Comparison of ENCODE assay signal across 8 mouse cellular contexts in genomic region chr4:29525769-29526658, GRCm38 (mm10).
DNase-seq lines count a peak whose midpoint lies in the region; ATAC-seq lines count a peak whose summit lies in the region.

No protein-coding gene starts in this region.

- peak; percentile 81 for DNase-seq in 3T3-L1 (ENCODE audit: low read depth, low spot score)
- peak; percentile 53 to 76 for DNase-seq in cerebellum, postnatal 25 days
- DNase-seq in left cerebral cortex, adult 18-20 months (ENCODE audit: low spot score in 2 of 2), result peak; percentile 62 to 63
- DNase-seq in thymus, postnatal 10 days (ENCODE audit: low spot score in 2 of 2), result no peak
- DNase-seq in thymus, adult 18-20 months, result no peak
- no peak for DNase-seq in kidney, adult 18-20 months

- no peak overlapping the region for H3K4me2 ChIP-seq in forebrain, embryonic 16.5 days (ENCODE audit: low read length)
- H3K4me2 ChIP-seq in forebrain, embryonic 12.5 days, result no peak overlapping the region

- no peaks in the 10 kb centered on the region for H3K36me3 ChIP-seq in forebrain, embryonic 16.5 days (ENCODE audit: control insufficient read depth, insufficient read depth)
- no peaks in the 10 kb centered on the region for H3K36me3 ChIP-seq in forebrain, embryonic 12.5 days (replicated peaks)

- H3K4me3 ChIP-seq in forebrain, embryonic 16.5 days (replicated peaks; ENCODE audit: low read length), result no peak overlapping the region
- H3K4me3 ChIP-seq in forebrain, embryonic 12.5 days (replicated peaks), result no peak overlapping the region

- H3K27ac ChIP-seq in forebrain, embryonic 16.5 days (ENCODE audit: low read length), result no peak overlapping the region
- no peak overlapping the region for H3K27ac ChIP-seq in forebrain, embryonic 12.5 days

- no peaks in the 10 kb centered on the region for H3K27me3 ChIP-seq in forebrain, embryonic 16.5 days (replicated peaks; ENCODE audit: control insufficient read depth, insufficient read depth, low read length)
- no peaks in the 10 kb centered on the region for H3K27me3 ChIP-seq in forebrain, embryonic 12.5 days

- 72% methylated on average over 5 of the region's 5 CpGs for WGBS in forebrain, embryonic 16.5 days
- 84% methylated on average over 5 of the region's 5 CpGs for WGBS in forebrain, embryonic 12.5 days

- ATAC-seq in forebrain, embryonic 16.5 days, result peak; percentile 61; the same call in 1 of the 2 replicates
- ATAC-seq in forebrain, embryonic 12.5 days (ENCODE audit: low FRiP score), result no peak

- no peaks in the 10 kb centered on the region for H3K4me1 ChIP-seq in forebrain, embryonic 16.5 days (replicated peaks; ENCODE audit: control insufficient read depth, insufficient read depth, low read length)
- no peaks in the 10 kb centered on the region for H3K4me1 ChIP-seq in forebrain, embryonic 12.5 days

- H3K9me3 ChIP-seq in forebrain, embryonic 16.5 days (ENCODE audit: control insufficient read depth, low read length), result no peaks in the 10 kb centered on the region
- no peaks in the 10 kb centered on the region for H3K9me3 ChIP-seq in forebrain, embryonic 12.5 days

- no peak overlapping the region for H3K9ac ChIP-seq in forebrain, embryonic 16.5 days (replicated peaks; ENCODE audit: low read depth, low read length)
- no peak overlapping the region for H3K9ac ChIP-seq in forebrain, embryonic 12.5 days

Comparison
In these comparisons a context has a peak if more than half of its experiments do, and no peak if none do; other contexts are left out.
1. DNase-seq: peak in 3T3-L1 (single experiment), cerebellum, postnatal 25 days (2 of 2) and left cerebral cortex, adult 18-20 months (2 of 2); none in thymus, postnatal 10 days (0 of 2), thymus, adult 18-20 months (0 of 2) and kidney, adult 18-20 months (single experiment).